Mouse (Mus musculus) cerebellum, adult 2 months (tissue): Measurements from ENCODE around the gene Arhgef3.

Experiments used
- CTCF ChIP-seq: fragments of 200-500 bp; IDR thresholded peaks from 2 replicates; pipeline ENCODE4 v1.5.1; 2011; ENCODE audit warnings: low read depth, mild to moderate bottlenecking, control low read depth, low read length, moderate library complexity, borderline replicate concordance; ENCODE audit not compliant: insufficient read depth
- POLR2A ChIP-seq: fragments of 200-500 bp; IDR thresholded peaks from 2 replicates; pipeline ENCODE4 v1.6.1; 2011; ENCODE audit warnings: low read length, control low read depth, borderline replicate concordance; ENCODE audit not compliant: insufficient read depth

DNA sequence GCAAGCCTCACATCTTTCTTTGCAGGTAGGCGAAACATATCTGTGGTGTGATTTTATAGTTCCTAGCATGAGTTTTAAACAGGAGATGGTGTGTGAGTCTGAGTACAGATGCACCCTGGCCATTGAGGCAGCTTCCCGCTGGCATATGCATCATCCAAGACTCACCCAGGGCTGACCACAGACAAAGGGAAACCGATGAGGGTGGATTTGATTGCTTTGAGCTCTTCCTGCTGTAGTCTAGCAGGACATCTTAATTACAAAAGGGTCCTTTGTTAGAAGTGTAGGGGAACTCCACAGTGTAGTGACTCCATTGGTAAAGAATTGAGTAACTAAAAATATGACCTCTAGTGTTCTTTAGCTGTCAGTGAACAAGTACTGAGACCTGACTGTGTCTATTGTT, 232.5 kb downstream of the Arhgef3 start:
- TF ChIP-seq CTCF (no peak), POLR2A (no peak)
